Mouse (Mus musculus): ENCODE data around the gene Scube1.

- no peak for TF ChIP-seq CTCF (IDR thresholded peaks at IDR 0.05; ENCODE audit: low read depth, low read length)
- peak; percentile 55; the same call in 1 of the 2 replicates for TF ChIP-seq POLR2A (IDR thresholded peaks at IDR 0.05; ENCODE audit: extremely low read depth, insufficient read depth, low read length)
These were observed 130.1 kb downstream of the Scube1 start, which contains the start of gene Ttll12 for GRCm38 (mm10) chr15:83594513-83595363.
